Mouse (Mus musculus) liver, adult 2 months (tissue): Measurements from ENCODE around the gene Slc2a3.

ENCODE experiments used
- CTCF ChIP-seq: fragments of 200-500 bp; IDR thresholded peaks from 2 replicates; pipeline ENCODE4 v1.5.1; 2011; ENCODE audit warnings: low read depth, low read length, control low read depth
- POLR2A ChIP-seq: fragments of 200-500 bp; IDR thresholded peaks from 2 replicates; pipeline ENCODE4 v1.6.1; 2011; ENCODE audit warnings: low read length, control low read depth; ENCODE audit not compliant: insufficient read depth; ENCODE audit errors: extremely low read depth

GRCm38 (mm10) chr6:122769771-122770759, 31.4 kb downstream of the Slc2a3 start:
- TF ChIP-seq CTCF (no peak), POLR2A (no peak)
